Mouse (Mus musculus) lung, postnatal 0 days (tissue): ENCODE results near the gene Ankrd17. TPM values are rescaled to one million over a fixed set of nuclear protein-coding genes. Genes with fewer than 3 reads are reported as not detected.
"Not testable (repeated sequence)": the region's sequence is repeated elsewhere in the genome, so short reads cannot be mapped to it uniquely, and the experiment has no call there.

Experiments
- ATAC-seq: fragments of 200-750 bp; cut with Nextera tagmentation; 2 replicates; pipeline ENCODE4 v1.8.0; 2017; ENCODE audit warnings: moderate library complexity
- DNase-seq: peaks from one replicate; pipeline ENCODE4 v3.0.0-alpha.2; 2016; ENCODE audit warnings: low spot score
- H3K27ac ChIP-seq: fragments of 300-500 bp; sonication (generic); 2 replicates; pipeline ENCODE4 v1.5.1; 2014; ENCODE audit warnings: antibody characterized with exemption, mild to moderate bottlenecking, low read length, mixed read lengths
- H3K27me3 ChIP-seq: fragments of 300-500 bp; sonication (generic); replicated peaks from 2 replicates; pipeline ENCODE4 v1.6.1; 2014; ENCODE audit warnings: low read length, mixed read lengths; ENCODE audit not compliant: insufficient read depth
- H3K36me3 ChIP-seq: fragments of 300-500 bp; sonication (generic); 2 replicates; pipeline ENCODE4 v1.6.1; 2014; ENCODE audit warnings: low read length, mixed read lengths; ENCODE audit not compliant: insufficient read depth
- H3K4me1 ChIP-seq: fragments of 300-500 bp; sonication (generic); 2 replicates; pipeline ENCODE4 v1.6.1; 2014; ENCODE audit warnings: antibody characterized with exemption, low read depth, low read length, mixed read lengths; ENCODE audit not compliant: insufficient read depth
- H3K4me2 ChIP-seq: fragments of 300-500 bp; sonication (generic); replicated peaks from 2 replicates; pipeline ENCODE4 v1.6.1; 2014; ENCODE audit warnings: low read depth, mild to moderate bottlenecking, low read length, moderate library complexity, mixed read lengths
- H3K4me3 ChIP-seq: fragments of 300-500 bp; sonication (generic); 2 replicates; pipeline ENCODE4 v1.5.1; 2014; ENCODE audit warnings: low read depth, low read length
- H3K9ac ChIP-seq: fragments of 300-500 bp; sonication (generic); replicated peaks from 2 replicates; pipeline ENCODE4 v1.6.1; 2014; ENCODE audit warnings: low read depth, mild to moderate bottlenecking
- H3K9me3 ChIP-seq: fragments of 300-500 bp; sonication (generic); 2 replicates; pipeline ENCODE4 v1.6.1; 2016; ENCODE audit warnings: low read length, mixed read lengths
- CTCF ChIP-seq: IDR thresholded peaks from 2 replicates; pipeline ENCODE4 v1.5.1; 2016; ENCODE audit warnings: antibody characterized with exemption, mild to moderate bottlenecking
- EP300 ChIP-seq: IDR thresholded peaks from 2 replicates; pipeline ENCODE4 v1.6.1; 2016; ENCODE audit warnings: antibody characterized with exemption, mild to moderate bottlenecking, control low read depth
- WGBS: fragments of 180-500 bp; shearing (Covaris S2); extraction: QIAGEN DNeasy Blood & Tissue Kit; methylation state at CpG from one replicate; pipeline ENCODE4 v1.1.7; 2014; 5-methylcytosine and 5-hydroxymethylcytosine counted together
- polyA plus RNA-seq: library from polyadenylated mRNA; unstranded; fragments of >200 nt; fragmentation: Nextera tagmentation; extraction: Ambion mirVana; gene quantifications from 2 replicates; pipeline ENCODE4 v1.2.1, GENCODE M21; 2015

Ankrd17 gene
- polyA plus RNA-seq, 1 experiment from 2014 or later = 16.0 TPM

DNA sequence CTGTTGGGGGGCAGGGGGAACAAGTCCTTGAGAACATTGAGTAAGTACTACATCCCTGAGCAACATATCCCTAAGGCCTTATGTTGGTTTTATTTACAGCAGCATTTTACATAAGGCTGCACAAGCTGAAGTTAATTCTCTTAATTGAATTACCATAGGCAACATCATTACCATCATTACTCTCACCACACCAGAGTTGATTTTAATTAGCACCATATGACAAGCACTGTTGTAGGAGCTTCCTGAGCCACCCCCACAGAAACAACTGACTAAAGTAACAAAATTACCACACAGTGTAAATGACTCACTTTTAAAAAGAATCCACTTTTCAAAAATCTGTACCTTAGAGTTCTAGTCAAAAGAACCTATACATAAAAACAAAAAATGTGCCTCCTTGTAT is 76.5 kb downstream of the Ankrd17 start:
- no peak overlapping the region for H3K4me3 ChIP-seq
- H3K4me1 ChIP-seq = no peaks in the 10 kb centered on the region
- no peaks in the 10 kb centered on the region for H3K9me3 ChIP-seq
- H3K27me3 ChIP-seq = no peaks in the 10 kb centered on the region
- peaks cover 15% of the 10 kb centered on the region; the same call in 1 of the 2 replicates for H3K36me3 ChIP-seq
- no peak overlapping the region for H3K9ac ChIP-seq
- H3K4me2 ChIP-seq = no peak overlapping the region
- ATAC-seq = no peak
- TF ChIP-seq CTCF (no peak), EP300 (no peak)
- DNase-seq = no peak
- no peak overlapping the region for H3K27ac ChIP-seq

GRCm38 (mm10) chr5:90286559-90286958 is 79.8 kb downstream of the Ankrd17 start:
- Histone ChIP-seq H3K4me2 (no peak overlapping the region), H3K9ac (no peak overlapping the region), H3K9me3 (no peaks in the 10 kb centered on the region), H3K36me3 (peaks cover 30% of the 10 kb centered on the region), H3K27me3 (no peaks in the 10 kb centered on the region), H3K4me1 (no peaks in the 10 kb centered on the region), H3K27ac (no peak overlapping the region), H3K4me3 (no peak overlapping the region)
- DNase-seq (peak; percentile 43), ATAC-seq (no peak)
- peak; percentile 73 for TF ChIP-seq CTCF
- no peak for TF ChIP-seq EP300
- 63% methylated on average over 2 of the region's 2 CpGs for WGBS

DNA sequence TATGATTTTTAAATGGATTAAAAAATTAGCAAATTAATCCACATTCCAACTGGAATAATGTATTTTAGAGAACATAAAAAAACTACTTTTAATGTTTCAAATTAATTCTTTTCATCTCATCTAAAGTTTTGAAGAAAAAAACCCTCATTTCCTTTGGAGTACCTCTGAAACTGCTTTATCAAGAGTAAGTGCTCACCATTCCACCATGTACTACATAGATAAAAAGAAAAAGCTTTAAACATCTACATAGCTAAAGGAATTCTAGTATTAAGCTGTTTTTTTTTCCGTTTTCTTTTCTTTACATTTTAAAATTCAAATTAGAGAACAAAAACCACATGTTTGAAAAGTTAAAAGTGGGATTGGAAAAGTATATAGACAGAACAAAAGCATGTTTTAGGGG is 86.3 kb downstream of the Ankrd17 start:
- 93% methylated on average over 1 of the region's 1 CpGs for WGBS
- Histone ChIP-seq H3K4me2 (no peak overlapping the region), H3K9me3 (no peaks in the 10 kb centered on the region), H3K27me3 (no peaks in the 10 kb centered on the region), H3K36me3 (peaks cover 29% of the 10 kb centered on the region), H3K9ac (no peak overlapping the region), H3K27ac (no peak overlapping the region), H3K4me1 (no peaks in the 10 kb centered on the region), H3K4me3 (no peak overlapping the region)
- ATAC-seq = no peak
- no peak for TF ChIP-seq CTCF
- no peak for TF ChIP-seq EP300
- no peak for DNase-seq

DNA sequence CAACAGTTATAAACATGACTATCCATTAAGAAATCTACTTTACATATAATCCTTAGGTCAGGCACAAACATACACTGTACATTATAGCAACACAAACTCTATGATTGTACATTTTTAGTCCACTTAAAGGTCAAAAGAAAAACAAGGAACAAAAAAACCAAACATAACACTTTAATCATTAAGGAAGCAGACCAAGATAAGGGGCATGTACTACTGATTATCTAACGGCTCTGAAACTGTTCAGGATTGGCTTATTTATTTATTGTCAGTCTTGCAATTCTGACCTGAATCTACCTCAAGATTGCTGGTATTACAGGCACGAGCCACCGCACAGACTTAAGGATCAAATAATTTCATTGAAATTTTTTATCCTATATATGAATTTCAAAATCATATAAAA is 87.0 kb downstream of the Ankrd17 start:
- WGBS = 75% methylated on average over 3 of the region's 3 CpGs
- no peak overlapping the region for H3K27ac ChIP-seq
- ATAC-seq (no peak), DNase-seq (no peak)
- no peak overlapping the region for H3K9ac ChIP-seq
- no peaks in the 10 kb centered on the region for H3K4me1 ChIP-seq
- no peaks in the 10 kb centered on the region for H3K9me3 ChIP-seq
- TF ChIP-seq EP300 (no peak), CTCF (no peak)
- H3K36me3 ChIP-seq = peaks cover 29% of the 10 kb centered on the region
- H3K4me3 ChIP-seq = no peak overlapping the region
- H3K4me2 ChIP-seq = no peak overlapping the region
- no peaks in the 10 kb centered on the region for H3K27me3 ChIP-seq

DNA sequence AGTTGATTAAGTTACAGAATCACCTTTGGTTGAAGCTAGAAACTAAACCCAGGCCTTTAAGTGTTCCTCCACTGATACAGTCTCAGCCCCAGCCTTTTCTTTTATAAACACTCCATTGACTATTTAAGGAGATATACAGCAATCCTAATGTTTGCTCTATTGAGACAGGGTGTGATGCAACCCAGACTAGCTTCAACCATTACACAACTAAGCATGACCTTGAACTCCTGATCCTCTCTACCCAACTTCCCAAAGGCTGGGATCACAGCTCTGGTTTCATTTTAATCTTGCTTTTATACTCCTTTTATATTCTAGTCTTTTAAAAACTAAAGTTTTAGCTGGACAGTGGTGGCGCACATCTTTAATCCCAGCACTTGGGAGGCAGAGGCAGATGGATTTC is 88.9 kb downstream of the Ankrd17 start:
- H3K27ac ChIP-seq = no peak overlapping the region
- peak; percentile 35; the same call in 1 of the 2 replicates for ATAC-seq
- no peak overlapping the region for H3K9ac ChIP-seq
- no peak for TF ChIP-seq CTCF
- TF ChIP-seq EP300 = no peak
- no peaks in the 10 kb centered on the region for H3K9me3 ChIP-seq
- peaks cover 21% of the 10 kb centered on the region; the same call in 1 of the 2 replicates for H3K36me3 ChIP-seq
- no peaks in the 10 kb centered on the region for H3K4me1 ChIP-seq
- no peaks in the 10 kb centered on the region for H3K27me3 ChIP-seq
- WGBS = 98% methylated on average over 1 of the region's 1 CpGs
- no peak overlapping the region for H3K4me2 ChIP-seq
- H3K4me3 ChIP-seq = no peak overlapping the region
- DNase-seq = peak; percentile 18

GRCm38 (mm10) chr5:90274806-90275205 is 91.6 kb downstream of the Ankrd17 start:
- no peaks in the 10 kb centered on the region for H3K27me3 ChIP-seq
- H3K27ac ChIP-seq = no peak overlapping the region
- WGBS = 85% methylated on average over 1 of the region's 1 CpGs
- H3K36me3 ChIP-seq = peaks cover 21% of the 10 kb centered on the region; the same call in 1 of the 2 replicates
- H3K9ac ChIP-seq = no peak overlapping the region
- no peaks in the 10 kb centered on the region for H3K4me1 ChIP-seq
- H3K9me3 ChIP-seq = no peaks in the 10 kb centered on the region
- H3K4me3 ChIP-seq = no peak overlapping the region
- no peak for DNase-seq
- no peak for ATAC-seq
- no peak for TF ChIP-seq EP300
- TF ChIP-seq CTCF = no peak
- H3K4me2 ChIP-seq = no peak overlapping the region

GRCm38 (mm10) chr5:90262230-90262629 is 104.1 kb downstream of the Ankrd17 start:
- H3K36me3 ChIP-seq = peaks cover 27% of the 10 kb centered on the region

More at GRCm38 (mm10) chr5:90262230-90262629, 104.1 kb downstream of the Ankrd17 start:
- H3K4me3 ChIP-seq, DNase-seq, H3K9ac ChIP-seq, H3K9me3 ChIP-seq, H3K27me3 ChIP-seq, H3K4me1 ChIP-seq, H3K4me2 ChIP-seq, ATAC-seq, H3K27ac ChIP-seq: not testable (repeated sequence)
- 78% methylated on average over 2 of the region's 2 CpGs for WGBS
